Mouse (Mus musculus): ENCODE results near the gene Cacng7. TPM values are rescaled to one million over a fixed set of nuclear protein-coding genes. Genes with fewer than 3 reads are reported as not detected.

Cacng7 gene
- polyA plus RNA-seq, 1 experiment = 214 TPM

GRCm38 (mm10) chr7:3320856-3321255, 11.9 kb upstream of the Cacng7 start:
- Histone ChIP-seq H3K27ac (ENCODE audit: insufficient read depth, low read length) (no peak overlapping the region), H3K4me1 (ENCODE audit: control insufficient read depth, insufficient read depth, low read length) (no peaks in the 10 kb centered on the region; the same call in 1 of the 2 replicates), H3K4me3 (ENCODE audit: insufficient read depth, low read length) (no peak overlapping the region)
- TF ChIP-seq CTCF (IDR thresholded peaks at IDR 0.05; ENCODE audit: extremely low read depth, insufficient read depth, low read length) (no peak), POLR2A (IDR thresholded peaks at IDR 0.05; ENCODE audit: extremely low read depth, insufficient read depth, low read length) (no peak)

DNA sequence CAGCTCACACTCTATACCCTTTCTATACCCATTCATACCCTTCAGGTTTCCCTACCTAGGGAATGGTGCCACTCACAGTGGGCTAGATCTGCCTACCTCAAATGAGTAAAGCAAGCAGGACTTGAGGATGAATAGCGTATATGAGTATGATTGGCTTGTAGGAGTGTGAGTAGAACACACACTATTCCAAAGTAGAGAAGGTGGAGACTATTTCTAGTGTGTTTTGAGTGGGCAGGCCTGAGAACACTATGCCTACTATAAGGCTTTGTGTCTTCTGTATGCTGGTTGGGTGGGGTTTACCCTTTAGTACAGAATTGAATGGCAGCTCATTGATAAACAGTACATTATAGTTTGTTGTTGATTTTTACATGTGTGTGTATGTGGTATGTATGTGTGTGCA, 8.9 kb upstream of the Cacng7 start:
- no peak overlapping the region for H3K4me3 ChIP-seq (ENCODE audit: insufficient read depth, low read length)
- TF ChIP-seq CTCF (IDR thresholded peaks at IDR 0.05; ENCODE audit: extremely low read depth, insufficient read depth, low read length) (no peak), POLR2A (IDR thresholded peaks at IDR 0.05; ENCODE audit: extremely low read depth, insufficient read depth, low read length) (no peak)
- H3K4me1 ChIP-seq (ENCODE audit: control insufficient read depth, insufficient read depth, low read length) = no peaks in the 10 kb centered on the region; the same call in 1 of the 2 replicates
- H3K27ac ChIP-seq (ENCODE audit: insufficient read depth, low read length) = no peak overlapping the region

- Histone ChIP-seq H3K27ac (ENCODE audit: insufficient read depth, low read length) (no peak overlapping the region), H3K4me1 (ENCODE audit: control insufficient read depth, insufficient read depth, low read length) (no peaks in the 10 kb centered on the region; the same call in 1 of the 2 replicates), H3K4me3 (ENCODE audit: insufficient read depth, low read length) (no peak overlapping the region)
- no peak for TF ChIP-seq POLR2A (IDR thresholded peaks at IDR 0.05; ENCODE audit: extremely low read depth, insufficient read depth, low read length)
- TF ChIP-seq CTCF (IDR thresholded peaks at IDR 0.05; ENCODE audit: extremely low read depth, insufficient read depth, low read length) = no peak
Measured at GRCm38 (mm10) chr7:3327961-3328360, 4.8 kb upstream of the Cacng7 start.

GRCm38 (mm10) chr7:3329776-3330546, 2.8 kb upstream of the Cacng7 start:
- Histone ChIP-seq H3K27ac (ENCODE audit: insufficient read depth, low read length) (no peak overlapping the region), H3K4me3 (ENCODE audit: insufficient read depth, low read length) (no peak overlapping the region), H3K4me1 (ENCODE audit: control insufficient read depth, insufficient read depth, low read length) (no peaks in the 10 kb centered on the region)
- TF ChIP-seq POLR2A (IDR thresholded peaks at IDR 0.05; ENCODE audit: extremely low read depth, insufficient read depth, low read length) (no peak), CTCF (IDR thresholded peaks at IDR 0.05; ENCODE audit: extremely low read depth, insufficient read depth, low read length) (peak; percentile 86)

DNA sequence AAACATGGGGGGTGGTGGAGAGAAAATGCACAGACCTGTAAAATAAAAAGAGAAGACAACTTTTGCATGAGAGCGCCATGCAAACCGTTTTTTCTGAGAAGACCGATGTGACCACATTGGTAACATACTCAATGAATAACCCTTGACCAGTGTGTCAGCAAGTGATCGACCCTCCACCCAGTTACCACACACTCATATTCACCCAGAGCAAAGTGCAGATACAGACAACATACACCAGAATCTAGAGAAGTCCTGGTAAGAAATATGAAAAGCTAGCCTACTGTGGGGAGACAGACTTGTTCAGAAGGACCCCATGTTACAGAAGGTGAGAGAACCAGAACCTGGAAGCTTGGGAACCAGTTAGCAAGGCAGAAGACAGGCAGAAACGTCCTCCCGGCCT, 1.6 kb upstream of the Cacng7 start:
- Histone ChIP-seq H3K4me3 (ENCODE audit: insufficient read depth, low read length) (peak overlapping the region; percentile 89; the same call in 1 of the 2 replicates), H3K27ac (ENCODE audit: insufficient read depth, low read length) (no peak overlapping the region)
- TF ChIP-seq CTCF (IDR thresholded peaks at IDR 0.05; ENCODE audit: extremely low read depth, insufficient read depth, low read length) (no peak), POLR2A (IDR thresholded peaks at IDR 0.05; ENCODE audit: extremely low read depth, insufficient read depth, low read length) (no peak)

DNA sequence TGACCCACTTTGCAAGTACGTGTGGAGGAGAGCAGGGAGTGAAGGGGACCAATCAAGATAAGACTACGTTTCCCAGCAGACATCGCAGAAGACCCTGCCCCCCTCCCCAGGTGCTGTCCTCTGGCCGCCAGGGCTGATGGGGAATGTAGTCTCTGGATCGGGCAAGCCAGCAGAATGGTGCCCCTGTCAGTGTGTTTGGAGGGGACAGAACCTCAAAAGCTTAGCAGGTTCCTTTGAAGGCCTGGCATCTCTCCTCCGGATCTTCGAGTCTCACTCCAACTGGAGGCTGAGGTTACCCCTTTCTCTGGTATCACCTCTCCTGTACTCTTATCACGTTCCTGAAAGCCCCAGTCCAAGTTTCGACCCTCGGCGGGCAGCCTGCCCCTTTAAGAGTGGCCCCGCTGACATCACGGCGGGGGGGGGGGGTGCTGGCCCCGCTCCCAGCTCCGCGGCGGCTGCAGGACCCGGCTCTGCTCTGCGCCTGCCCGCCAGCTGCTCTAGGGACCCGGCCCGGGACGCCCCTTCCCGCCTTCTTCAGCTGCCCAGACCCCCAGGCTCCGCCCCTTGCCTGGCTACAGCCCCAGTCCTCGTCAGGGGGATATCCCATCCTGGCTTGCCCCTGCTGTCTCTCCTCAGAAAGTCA, 1.1 kb upstream of the Cacng7 start:
- Histone ChIP-seq H3K27ac (ENCODE audit: insufficient read depth, low read length) (peak overlapping the region; percentile 88), H3K4me3 (ENCODE audit: insufficient read depth, low read length) (peak overlapping the region; percentile 89), H3K4me1 (ENCODE audit: control insufficient read depth, insufficient read depth, low read length) (no peaks in the 10 kb centered on the region)
- TF ChIP-seq CTCF (IDR thresholded peaks at IDR 0.05; ENCODE audit: extremely low read depth, insufficient read depth, low read length) = no peak
- TF ChIP-seq POLR2A (IDR thresholded peaks at IDR 0.05; ENCODE audit: extremely low read depth, insufficient read depth, low read length) = no peak; the same call in 1 of the 2 replicates

More for the DNA sequence above, 1.6 kb upstream of the Cacng7 start:
- no peaks in the 10 kb centered on the region for H3K4me1 ChIP-seq (ENCODE audit: control insufficient read depth, insufficient read depth, low read length)

- TF ChIP-seq POLR2A (IDR thresholded peaks at IDR 0.05; ENCODE audit: extremely low read depth, insufficient read depth, low read length) = no peak
- no peak for TF ChIP-seq CTCF (IDR thresholded peaks at IDR 0.05; ENCODE audit: extremely low read depth, insufficient read depth, low read length)
- Histone ChIP-seq H3K4me3 (ENCODE audit: insufficient read depth, low read length) (peak overlapping the region; percentile 89), H3K4me1 (ENCODE audit: control insufficient read depth, insufficient read depth, low read length) (no peaks in the 10 kb centered on the region)
Measured at GRCm38 (mm10) chr7:3332224-3332615, 535 bp upstream of the Cacng7 start.

GRCm38 (mm10) chr7:3333542-3333941, 787 bp downstream of the Cacng7 start:
- Histone ChIP-seq H3K4me3 (ENCODE audit: insufficient read depth, low read length) (peak overlapping the region; percentile 89), H3K4me1 (ENCODE audit: control insufficient read depth, insufficient read depth, low read length) (no peaks in the 10 kb centered on the region), H3K27ac (ENCODE audit: insufficient read depth, low read length) (no peak overlapping the region)
- TF ChIP-seq POLR2A (IDR thresholded peaks at IDR 0.05; ENCODE audit: extremely low read depth, insufficient read depth, low read length) (no peak), CTCF (IDR thresholded peaks at IDR 0.05; ENCODE audit: extremely low read depth, insufficient read depth, low read length) (no peak)

More at GRCm38 (mm10) chr7:3332224-3332615, 535 bp upstream of the Cacng7 start:
- H3K27ac ChIP-seq (ENCODE audit: insufficient read depth, low read length) = peak overlapping the region; percentile 88

GRCm38 (mm10) chr7:3336412-3336811, 3.7 kb downstream of the Cacng7 start:
- no peak overlapping the region for H3K4me3 ChIP-seq (ENCODE audit: insufficient read depth, low read length)
- H3K4me1 ChIP-seq (ENCODE audit: control insufficient read depth, insufficient read depth, low read length) = peaks cover 2% of the 10 kb centered on the region; the same call in 1 of the 2 replicates
- TF ChIP-seq CTCF (IDR thresholded peaks at IDR 0.05; ENCODE audit: extremely low read depth, insufficient read depth, low read length) = no peak
- TF ChIP-seq POLR2A (IDR thresholded peaks at IDR 0.05; ENCODE audit: extremely low read depth, insufficient read depth, low read length) = no peak
- H3K27ac ChIP-seq (ENCODE audit: insufficient read depth, low read length) = no peak overlapping the region

Measured in cortical plate, adult 2 months (tissue).